Mouse (Mus musculus) macrophage (primary cell): ENCODE measurements around the gene Cnih4. TPM values are rescaled to one million over a fixed set of nuclear protein-coding genes. Genes with fewer than 3 reads are reported as not detected.

Experiments used
- H3K27ac ChIP-seq: fragments of 350-480 bp; formaldehyde crosslinking; 2 replicates; pipeline ENCODE4 v1.9.0; 2021
- H3K36me3 ChIP-seq: fragments of 350-480 bp; formaldehyde crosslinking; 2 replicates; pipeline ENCODE4 v1.9.0; 2021; ENCODE audit errors: inconsistent target
- H3K4me3 ChIP-seq: fragments of 350-480 bp; formaldehyde crosslinking; 2 replicates; pipeline ENCODE4 v1.9.0; 2021; ENCODE audit errors: inconsistent target
- H3K79me2 ChIP-seq: fragments of 350-480 bp; formaldehyde crosslinking; 2 replicates; pipeline ENCODE4 v1.9.0; 2021; ENCODE audit errors: inconsistent target
- WGBS: methylation state at CpG from one replicate; pipeline ENCODE4 v1.1.7; 2026; ENCODE audit warnings: inconsistent platforms; ENCODE audit not compliant: missing documents; 5-methylcytosine and 5-hydroxymethylcytosine counted together
- polyA plus RNA-seq: library from polyadenylated mRNA; stranded (reverse); fragments of 250-400 nt; gene quantifications from 3 replicates; pipeline ENCODE4 v1.2.4, GENCODE M21; 2018; ENCODE audit warnings: inconsistent platforms
- total RNA-seq, 78 experiments: library from RNA; depleted of rRNA; stranded (reverse); fragments of 250-400 nt; gene quantifications; 1 replicate in 9 of 78; 2 replicates in 24 of 78; 3 replicates in 43 of 78; 4 replicates in 2 of 78; pipeline ENCODE4 v1.2.4; 2018; ENCODE audit warnings: inconsistent platforms in 56 of 78

The Cnih4 gene
- total RNA-seq (2018; cell fraction: chromatin; rRNA removed) = 10 to 100 TPM in 16 of 26 experiments, 1 to 10 TPM in 10; 3.8 to 20.6 (median 12.1) TPM
- 10 to 100 TPM; 26.7 to 82.1 (median 43.3) TPM for total RNA-seq (2018; cell fraction: cytosol; rRNA removed)
- total RNA-seq (2018; cell fraction: nucleus; rRNA removed) = 10 to 100 TPM in 24 of 26 experiments, 1 to 10 TPM in 2; 8.6 to 47.3 (median 21.8) TPM
- 28.7 to 86.8 TPM (median 46.5 TPM) in 3 replicates for polyA plus RNA-seq

GRCm38 (mm10) chr1:181143950-181144836 is at the start of gene Cnih4, which contains the start of gene Nvl:
Cnih4 (plus strand) TSS chr1:181144693.
Nvl (minus strand) TSS chr1:181144204.
- H3K4me3 ChIP-seq = peak within 1 kb of the TSS; percentile 66
- under 1% methylated on average over 52 of the region's 52 CpGs for WGBS
- peak within 1 kb of the TSS; percentile 55 for H3K27ac ChIP-seq

DNA sequence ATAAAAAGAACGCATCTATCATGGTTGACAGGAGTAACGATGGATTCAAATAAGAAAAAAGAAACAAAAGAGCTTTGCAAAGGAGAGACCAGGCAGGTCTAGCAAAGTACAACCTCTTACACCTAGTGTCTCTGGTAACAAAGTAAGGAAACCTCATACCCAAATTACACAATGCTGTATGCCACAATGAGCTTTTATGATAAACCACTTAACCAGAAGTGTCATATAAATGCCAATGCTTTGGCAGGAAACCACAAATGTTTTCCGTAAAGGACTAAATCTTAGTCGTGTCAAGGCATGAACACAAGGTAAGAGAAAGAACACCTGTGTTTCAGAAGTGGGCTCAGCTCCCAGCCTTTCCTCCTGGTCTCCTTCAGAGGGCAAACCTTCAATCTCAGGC is 27.4 kb upstream of the Cnih4 start:
- H3K4me3 ChIP-seq = no peak overlapping the region
- peaks cover 28% of the 10 kb centered on the region; the same call in 1 of the 2 replicates for H3K36me3 ChIP-seq
- no peaks in the 10 kb centered on the region for H3K79me2 ChIP-seq
- WGBS = 67% methylated on average over 4 of the region's 4 CpGs
- no peak overlapping the region for H3K27ac ChIP-seq

More at GRCm38 (mm10) chr1:181143950-181144836, at the start of gene Cnih4, which contains the start of gene Nvl:
- Histone ChIP-seq H3K36me3 (peaks cover 19% of the 10 kb centered on the region), H3K79me2 (peaks cover 25% of the 10 kb centered on the region)

- H3K4me3 ChIP-seq = no peak overlapping the region
- H3K79me2 ChIP-seq = no peaks in the 10 kb centered on the region
- 89% methylated on average over 1 of the region's 2 CpGs for WGBS
- H3K36me3 ChIP-seq = peaks cover 43% of the 10 kb centered on the region; the same call in 1 of the 2 replicates
- H3K27ac ChIP-seq = no peak overlapping the region
These were observed 20.3 kb upstream of the Cnih4 start for GRCm38 (mm10) chr1:181124145-181124544.

DNA sequence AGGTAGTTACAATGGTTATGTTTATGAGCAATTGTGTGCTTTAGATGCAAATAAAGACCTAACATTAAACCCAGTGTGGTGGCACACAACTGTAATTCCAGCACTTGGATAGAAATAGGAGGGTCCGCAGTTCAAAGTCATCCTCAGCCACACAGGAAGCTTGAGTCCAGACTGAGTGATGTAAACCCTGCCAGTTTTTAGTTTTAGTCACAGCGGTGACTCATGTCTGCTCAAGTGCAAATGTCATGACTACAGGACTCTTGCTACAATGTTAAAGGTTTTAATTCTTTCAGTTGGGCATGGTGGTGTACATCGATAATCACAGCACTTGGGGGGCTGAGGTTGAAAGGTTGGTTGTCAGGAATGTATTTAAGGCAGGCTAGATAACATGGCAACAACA is 18.6 kb upstream of the Cnih4 start:
- no peak overlapping the region for H3K27ac ChIP-seq
- H3K36me3 ChIP-seq = peaks cover 54% of the 10 kb centered on the region
- 90% methylated on average over 3 of the region's 3 CpGs for WGBS
- no peak overlapping the region for H3K4me3 ChIP-seq
- H3K79me2 ChIP-seq = no peaks in the 10 kb centered on the region

DNA sequence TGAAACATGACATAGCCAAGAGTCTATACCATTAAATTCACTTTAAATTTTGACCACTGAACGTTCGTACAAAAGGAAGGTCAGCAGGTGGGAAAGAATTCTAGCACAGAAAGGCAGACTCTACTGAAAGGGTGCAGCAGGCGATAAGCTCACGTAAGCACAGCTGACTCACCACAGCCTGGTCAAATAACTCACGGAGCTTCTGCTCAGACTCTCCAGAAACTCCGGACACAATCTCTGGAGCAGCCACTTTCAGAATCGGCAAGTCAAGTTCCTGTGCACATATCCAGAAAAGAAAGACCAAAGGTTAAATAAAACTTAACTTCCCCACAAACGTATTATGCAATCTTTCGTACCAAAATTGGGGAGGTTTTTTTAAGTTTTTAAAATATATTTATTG is 17.7 kb upstream of the Cnih4 start:
- Histone ChIP-seq H3K36me3 (peaks cover 56% of the 10 kb centered on the region), H3K79me2 (no peaks in the 10 kb centered on the region), H3K27ac (no peak overlapping the region), H3K4me3 (no peak overlapping the region)
- WGBS = 66% methylated on average over 9 of the region's 9 CpGs

DNA sequence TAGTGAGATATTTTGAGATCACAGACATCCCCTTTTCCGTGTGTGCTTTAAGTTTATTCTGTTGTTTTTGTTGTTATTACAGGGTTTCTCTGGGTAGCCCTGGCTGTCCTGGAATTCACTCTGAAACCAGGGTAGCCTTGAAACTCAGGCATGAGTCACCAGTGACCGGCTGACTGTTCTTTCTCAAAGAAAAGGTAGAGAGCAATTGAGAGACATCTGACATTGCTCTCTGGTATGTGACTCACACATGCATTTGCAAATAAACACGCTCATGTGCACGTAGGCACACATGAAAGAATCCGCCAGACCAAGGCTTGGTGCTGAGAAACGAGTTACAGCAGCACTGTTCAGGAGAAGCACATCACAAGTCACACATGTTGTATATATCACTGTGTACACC is 12.6 kb upstream of the Cnih4 start:
- H3K4me3 ChIP-seq = no peak overlapping the region
- 92% methylated on average over 6 of the region's 6 CpGs for WGBS

GRCm38 (mm10) chr1:181138730-181139129 is 5.8 kb upstream of the Cnih4 start:
- peaks cover 50% of the 10 kb centered on the region for H3K36me3 ChIP-seq
- H3K79me2 ChIP-seq = peaks cover 15% of the 10 kb centered on the region
- H3K27ac ChIP-seq = no peak overlapping the region
- WGBS = 87% methylated on average over 7 of the region's 7 CpGs
- no peak overlapping the region for H3K4me3 ChIP-seq

More for the DNA sequence above, 12.6 kb upstream of the Cnih4 start:
- H3K36me3 ChIP-seq = peaks cover 64% of the 10 kb centered on the region
- H3K79me2 ChIP-seq = no peaks in the 10 kb centered on the region
- no peak overlapping the region for H3K27ac ChIP-seq

DNA sequence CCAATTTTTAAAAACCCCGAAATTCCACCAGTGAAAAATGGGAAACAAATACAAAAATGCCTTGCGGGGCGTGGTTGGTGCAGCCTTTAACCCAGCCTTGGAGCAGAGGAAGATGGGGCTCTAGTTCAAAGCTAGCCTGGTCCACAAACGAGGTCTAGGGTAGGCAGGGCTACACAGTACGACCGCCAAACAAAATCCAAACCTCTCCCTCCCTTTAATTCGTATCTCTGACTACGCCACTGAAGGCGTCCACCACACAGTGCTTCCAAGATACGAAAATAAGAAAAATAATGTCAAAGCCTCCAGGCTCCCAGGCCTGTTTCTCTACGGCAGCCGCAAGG is 914 bp upstream of the Cnih4 start:
- whole genome bisulfite sequencing = 0% methylated on average over 12 of the region's 12 CpGs
- H3K27ac ChIP-seq = peak overlapping the region; percentile 55

DNA sequence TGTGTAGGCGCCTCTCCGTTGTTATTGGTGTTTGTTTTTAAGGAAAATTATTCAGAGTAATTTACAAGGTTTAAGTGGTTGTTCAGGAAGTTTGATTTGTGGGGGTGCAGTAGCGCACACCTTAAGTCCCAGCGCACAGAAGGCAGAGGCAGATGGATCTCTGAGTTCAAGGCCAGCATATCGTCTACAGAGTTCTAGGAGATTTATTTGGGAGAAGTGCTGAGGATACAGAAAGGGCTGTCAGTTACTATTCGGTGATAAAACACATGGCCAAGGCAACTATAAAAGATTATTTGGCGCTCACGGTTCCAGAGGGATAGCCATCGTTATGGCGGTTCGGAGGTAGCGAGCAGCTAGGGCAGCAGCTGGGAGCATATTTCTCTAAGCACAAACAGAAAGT is 473 bp downstream of the Cnih4 start:
- peaks cover 11% of the 10 kb centered on the region; the same call in 1 of the 2 replicates for H3K36me3 ChIP-seq
- H3K79me2 ChIP-seq = peaks cover 25% of the 10 kb centered on the region
- peak overlapping the region; percentile 66 for H3K4me3 ChIP-seq
- peak overlapping the region; percentile 55 for H3K27ac ChIP-seq
- 13% methylated on average over 12 of the region's 12 CpGs for WGBS

More for the DNA sequence above, 914 bp upstream of the Cnih4 start:
- peaks cover 24% of the 10 kb centered on the region for H3K36me3 ChIP-seq
- peak overlapping the region; percentile 66 for H3K4me3 ChIP-seq
- peaks cover 25% of the 10 kb centered on the region for H3K79me2 ChIP-seq

DNA sequence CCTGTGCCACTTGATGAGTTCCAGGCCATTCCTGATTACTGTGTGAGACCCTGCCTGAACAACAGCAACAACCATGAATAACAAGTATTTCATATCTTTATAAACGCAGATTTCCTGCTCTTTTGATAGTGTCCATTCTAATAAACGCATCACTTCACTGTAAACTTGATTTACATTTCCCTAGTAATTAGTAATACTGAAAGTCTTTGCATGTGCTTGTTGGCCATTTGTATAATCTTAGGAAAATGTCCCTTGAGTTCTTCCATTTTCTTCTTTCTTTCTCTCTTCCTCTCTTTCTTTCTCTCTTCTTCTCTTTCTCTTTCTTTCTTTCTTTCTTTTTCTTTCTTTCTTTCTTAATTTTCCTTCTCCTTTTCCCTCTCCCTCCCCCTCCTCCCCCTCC is 1.7 kb downstream of the Cnih4 start:
- WGBS = 97% methylated on average over 2 of the region's 2 CpGs
- Histone ChIP-seq H3K36me3 (no peaks in the 10 kb centered on the region), H3K27ac (no peak overlapping the region), H3K79me2 (peaks cover 25% of the 10 kb centered on the region), H3K4me3 (no peak overlapping the region)

DNA sequence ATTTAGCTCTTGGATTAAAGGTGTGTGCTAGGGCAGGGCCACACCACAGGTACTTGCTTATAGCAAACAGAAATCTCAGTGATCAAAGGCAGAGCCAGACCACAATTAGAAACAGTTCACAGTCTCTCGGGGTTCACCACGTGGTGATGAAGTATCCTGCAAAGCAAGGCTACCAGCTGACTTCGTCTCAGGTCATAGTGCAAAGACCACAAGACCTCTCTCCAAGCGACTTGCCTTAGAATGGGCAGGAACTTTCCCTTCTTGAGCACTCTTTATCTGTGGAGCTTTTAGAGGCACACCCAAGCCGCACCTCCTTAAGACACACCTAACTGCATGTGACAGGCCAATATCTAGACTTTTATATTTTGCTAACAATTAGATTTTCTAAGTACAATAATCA is 4.0 kb downstream of the Cnih4 start:
- Histone ChIP-seq H3K27ac (no peak overlapping the region), H3K4me3 (no peak overlapping the region)
- 88% methylated on average over 5 of the region's 5 CpGs for WGBS

DNA sequence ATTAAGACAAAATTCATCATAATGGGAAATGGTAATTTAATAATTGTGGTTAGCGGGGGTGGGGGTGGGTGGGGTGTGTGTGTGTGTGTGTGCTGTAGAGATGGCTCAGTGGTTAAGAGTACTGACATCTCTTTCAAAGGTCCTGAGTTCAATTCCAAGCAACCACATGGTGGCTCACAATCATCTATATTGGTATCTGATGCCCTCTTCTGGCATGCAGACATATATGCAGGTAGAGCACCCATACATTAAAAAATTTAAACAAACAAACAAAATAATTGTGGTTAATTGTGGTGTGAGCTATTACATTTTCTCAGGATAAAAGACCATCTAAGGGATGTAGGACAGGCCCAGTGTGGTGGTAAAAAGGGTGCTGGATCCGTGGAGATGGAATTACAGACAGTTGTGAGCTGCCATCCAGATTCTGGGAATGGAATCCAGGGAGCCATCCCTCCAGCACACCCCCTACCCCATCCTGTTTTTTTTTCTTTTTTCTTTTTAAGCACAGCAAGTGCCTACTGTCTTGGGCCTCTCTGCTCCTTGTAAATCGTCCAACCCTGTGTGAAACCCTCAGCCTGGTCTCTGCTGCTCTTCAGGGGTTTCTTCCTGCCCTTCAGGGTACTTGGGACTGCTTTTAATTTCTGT is 5.0 kb downstream of the Cnih4 start:
- 77% methylated on average over 3 of the region's 3 CpGs for WGBS
- H3K4me3 ChIP-seq = no peak overlapping the region
- H3K79me2 ChIP-seq = peaks cover 42% of the 10 kb centered on the region
- no peak overlapping the region for H3K27ac ChIP-seq
- H3K36me3 ChIP-seq = no peaks in the 10 kb centered on the region

More for the DNA sequence above, 4.0 kb downstream of the Cnih4 start:
- no peaks in the 10 kb centered on the region for H3K36me3 ChIP-seq
- H3K79me2 ChIP-seq = peaks cover 36% of the 10 kb centered on the region

DNA sequence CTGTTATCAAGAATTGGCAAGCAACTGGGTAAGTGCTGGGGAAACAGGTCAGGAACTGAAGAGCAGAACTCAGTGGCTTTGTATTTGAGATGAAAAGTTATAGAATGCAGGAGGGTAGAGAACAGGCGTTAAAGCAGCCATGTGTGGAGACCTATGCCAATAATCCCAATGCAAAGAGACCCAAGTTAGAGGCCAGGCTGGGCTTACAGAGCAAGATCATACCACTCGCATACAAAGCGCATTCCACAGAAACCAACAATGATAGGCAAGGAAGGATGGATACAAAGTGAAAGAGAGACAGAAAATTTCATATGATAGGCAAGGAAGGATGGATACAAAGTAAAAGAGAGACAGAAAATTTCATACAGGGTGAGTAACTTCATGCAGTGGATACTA is 5.9 kb downstream of the Cnih4 start:
- Histone ChIP-seq H3K27ac (no peak overlapping the region), H3K79me2 (peaks cover 51% of the 10 kb centered on the region), H3K4me3 (no peak overlapping the region), H3K36me3 (no peaks in the 10 kb centered on the region)
- WGBS = 77% methylated on average over 3 of the region's 3 CpGs

- under 1% methylated on average over 48 of the region's 59 CpGs for WGBS
- Histone ChIP-seq H3K4me3 (peak overlapping the region; percentile 39), H3K27ac (no peak overlapping the region), H3K36me3 (no peaks in the 10 kb centered on the region), H3K79me2 (peaks cover 51% of the 10 kb centered on the region)
These were observed 6.5 kb downstream of the Cnih4 start for GRCm38 (mm10) chr1:181150827-181151534.
